Mouse (Mus musculus) heart, embryonic 16.5 days (tissue): ENCODE measurements around the gene Slc25a20. TPM values are rescaled to one million over a fixed set of nuclear protein-coding genes. Genes with fewer than 3 reads are reported as not detected.

Experiments
- ATAC-seq: fragments of 200-750 bp; cut with Nextera tagmentation; replicated peaks from 2 replicates; pipeline ENCODE4 v1.8.0; 2017; ENCODE audit warnings: moderate number of reproducible peaks; ENCODE audit not compliant: insufficient read depth, low FRiP score; ENCODE audit errors: extremely low read depth
- H3K27ac ChIP-seq: fragments of 300-500 bp; sonication (generic); 2 replicates; pipeline ENCODE4 v1.5.1; 2014; ENCODE audit warnings: mild to moderate bottlenecking, low read length, control low read depth, moderate library complexity
- H3K27me3 ChIP-seq: fragments of 300-500 bp; sonication (generic); 2 replicates; pipeline ENCODE4 v1.6.1; 2014; ENCODE audit warnings: low read length, mixed read lengths; ENCODE audit not compliant: control insufficient read depth, insufficient read depth
- H3K36me3 ChIP-seq: fragments of 300-500 bp; sonication (generic); 2 replicates; pipeline ENCODE4 v1.6.1; 2014; ENCODE audit not compliant: control insufficient read depth, insufficient read depth
- H3K4me1 ChIP-seq: fragments of 300-500 bp; sonication (generic); 2 replicates; pipeline ENCODE4 v1.6.1; 2014; ENCODE audit warnings: low read length, mixed read lengths; ENCODE audit not compliant: control insufficient read depth, insufficient read depth
- H3K4me2 ChIP-seq: fragments of 300-500 bp; sonication (generic); 2 replicates; pipeline ENCODE4 v1.6.1; 2014; ENCODE audit warnings: low read depth, mild to moderate bottlenecking, control low read depth, low read length
- H3K4me3 ChIP-seq: fragments of 300-500 bp; sonication (generic); 2 replicates; pipeline ENCODE4 v1.5.1; 2014; ENCODE audit warnings: mild to moderate bottlenecking, control low read depth, low read length
- H3K9ac ChIP-seq: fragments of 300-500 bp; sonication (generic); 2 replicates; pipeline ENCODE4 v1.6.1; 2014; ENCODE audit warnings: low read length, control low read depth
- H3K9me3 ChIP-seq: fragments of 300-500 bp; sonication (generic); replicated peaks from 2 replicates; pipeline ENCODE4 v1.6.1; 2016; ENCODE audit warnings: low read length; ENCODE audit not compliant: control insufficient read depth
- WGBS: fragments of 180-500 bp; shearing (Covaris S2); extraction: QIAGEN DNeasy Blood & Tissue Kit; methylation state at CpG from one replicate; pipeline ENCODE4 v1.1.7; 2014; 5-methylcytosine and 5-hydroxymethylcytosine counted together
- microRNA-seq: library from miRNA; unstranded; fragments of <30 nt; microRNA quantifications from one replicate; pipeline ENCODE4, GENCODE M21; 2017
- polyA plus RNA-seq: library from polyadenylated mRNA; unstranded; fragments of >200 nt; fragmentation: Nextera tagmentation; extraction: Ambion mirVana; gene quantifications from 2 replicates; pipeline ENCODE4 v1.2.1, GENCODE M21; 2015

The Slc25a20 gene
- polyA plus RNA-seq, 1 experiment from 2014 or later = 88.0 TPM

GRCm38 (mm10) chr9:108708833-108709232 is 46.9 kb downstream of the Slc25a20 start:
- WGBS = 76% methylated on average over 8 of the region's 8 CpGs
- no peak overlapping the region for H3K27ac ChIP-seq
- H3K9me3 ChIP-seq = no peaks in the 10 kb centered on the region
- H3K27me3 ChIP-seq = no peaks in the 10 kb centered on the region
- no peak overlapping the region for H3K9ac ChIP-seq
- ATAC-seq = no peak
- no peak overlapping the region for H3K4me2 ChIP-seq
- H3K4me3 ChIP-seq = no peak overlapping the region
- peaks cover 13% of the 10 kb centered on the region for H3K4me1 ChIP-seq
- H3K36me3 ChIP-seq = no peaks in the 10 kb centered on the region

- Histone ChIP-seq H3K9me3 (no peaks in the 10 kb centered on the region), H3K4me3 (no peak overlapping the region), H3K9ac (no peak overlapping the region), H3K27ac (no peak overlapping the region), H3K4me1 (peaks cover 3% of the 10 kb centered on the region; the same call in 1 of the 2 replicates), H3K4me2 (no peak overlapping the region), H3K36me3 (no peaks in the 10 kb centered on the region), H3K27me3 (no peaks in the 10 kb centered on the region)
- no peak for ATAC-seq
- 80% methylated on average over 7 of the region's 7 CpGs for WGBS
These were observed 48.9 kb downstream of the Slc25a20 start for GRCm38 (mm10) chr9:108710767-108711166.

- Histone ChIP-seq H3K4me1 (no peaks in the 10 kb centered on the region), H3K36me3 (peaks cover 7% of the 10 kb centered on the region), H3K9ac (no peak overlapping the region), H3K4me3 (no peak overlapping the region), H3K4me2 (no peak overlapping the region), H3K27me3 (no peaks in the 10 kb centered on the region), H3K9me3 (no peaks in the 10 kb centered on the region), H3K27ac (no peak overlapping the region)
- ATAC-seq = no peak
- 86% methylated on average over 4 of the region's 4 CpGs for WGBS
These were observed 54.3 kb downstream of the Slc25a20 start for GRCm38 (mm10) chr9:108716199-108716598.

- H3K36me3 ChIP-seq = peaks cover 17% of the 10 kb centered on the region
- no peaks in the 10 kb centered on the region for H3K9me3 ChIP-seq
- no peak overlapping the region for H3K27ac ChIP-seq
- H3K27me3 ChIP-seq = no peaks in the 10 kb centered on the region
- H3K4me3 ChIP-seq = no peak overlapping the region
- no peak overlapping the region for H3K9ac ChIP-seq
- 78% methylated on average over 2 of the region's 2 CpGs for WGBS
- H3K4me1 ChIP-seq = no peaks in the 10 kb centered on the region
- no peak overlapping the region for H3K4me2 ChIP-seq
- no peak for ATAC-seq
These were observed 61.9 kb downstream of the Slc25a20 start for GRCm38 (mm10) chr9:108723751-108724150.

- H3K4me2 ChIP-seq = no peak overlapping the region
These were observed 64.2 kb downstream of the Slc25a20 start for GRCm38 (mm10) chr9:108726116-108726515.

GRCm38 (mm10) chr9:108729050-108729449 is 67.2 kb downstream of the Slc25a20 start:
- H3K9ac ChIP-seq = no peak overlapping the region
- H3K27me3 ChIP-seq = no peaks in the 10 kb centered on the region
- H3K36me3 ChIP-seq = peaks cover 8% of the 10 kb centered on the region; the same call in 1 of the 2 replicates
- H3K4me2 ChIP-seq = no peak overlapping the region
- no peaks in the 10 kb centered on the region for H3K4me1 ChIP-seq
- no peak overlapping the region for H3K4me3 ChIP-seq
- H3K9me3 ChIP-seq = no peaks in the 10 kb centered on the region
- no peak for ATAC-seq
- H3K27ac ChIP-seq = no peak overlapping the region

More at GRCm38 (mm10) chr9:108726116-108726515, 64.2 kb downstream of the Slc25a20 start:
- Histone ChIP-seq H3K4me3 (no peak overlapping the region), H3K9ac (no peak overlapping the region), H3K4me1 (no peaks in the 10 kb centered on the region), H3K9me3 (no peaks in the 10 kb centered on the region), H3K36me3 (peaks cover 11% of the 10 kb centered on the region; the same call in 1 of the 2 replicates), H3K27ac (no peak overlapping the region), H3K27me3 (no peaks in the 10 kb centered on the region)
- ATAC-seq = no peak
- WGBS = 87% methylated on average over 5 of the region's 5 CpGs

GRCm38 (mm10) chr9:108732462-108732861 is 70.6 kb downstream of the Slc25a20 start:
- no peak overlapping the region for H3K4me3 ChIP-seq
- peaks cover 21% of the 10 kb centered on the region for H3K36me3 ChIP-seq
- H3K9me3 ChIP-seq = no peaks in the 10 kb centered on the region
- H3K27me3 ChIP-seq = no peaks in the 10 kb centered on the region
- no peak overlapping the region for H3K9ac ChIP-seq
- H3K4me1 ChIP-seq = no peaks in the 10 kb centered on the region
- H3K27ac ChIP-seq = no peak overlapping the region
- no peak for ATAC-seq
- H3K4me2 ChIP-seq = no peak overlapping the region

Small RNA genes lying within 50 kb of the gene (microRNA-seq; reads per million reads assigned to microRNA genes)
- gene Gm26298 = not detected

Other genes with a start within 250 kb of the Slc25a20 start
- 0.45 and 0.71 TPM in 2 replicates for gene Ccdc36, start 233.6 kb upstream of the Slc25a20 start, polyA plus RNA-seq
- not detected in 2 replicates for gene BC048562, start 225.6 kb upstream of the Slc25a20 start, polyA plus RNA-seq
- gene Ccdc71, start 201.6 kb upstream of the Slc25a20 start, polyA plus RNA-seq = 39.8 and 44.3 TPM in 2 replicates
- 103 and 110 TPM in 2 replicates for gene Klhdc8b, start 200.5 kb upstream of the Slc25a20 start, polyA plus RNA-seq
- gene Lamb2, start 182.4 kb upstream of the Slc25a20 start, polyA plus RNA-seq = 67.1 and 77.7 TPM in 2 replicates
- 60.1 and 63.5 TPM in 2 replicates for gene Usp19, start 171.5 kb upstream of the Slc25a20 start, polyA plus RNA-seq
- gene Qars, start 154.4 kb upstream of the Slc25a20 start, polyA plus RNA-seq = 70.4 and 83.2 TPM in 2 replicates
- gene Qrich1, start 145.3 kb upstream of the Slc25a20 start, polyA plus RNA-seq = 82.2 and 82.5 TPM in 2 replicates
- gene Impdh2, start 101.8 kb upstream of the Slc25a20 start, polyA plus RNA-seq = 91.7 and 91.8 TPM in 2 replicates
- gene Ndufaf3, start 94.7 kb upstream of the Slc25a20 start, polyA plus RNA-seq = 63.7 and 65.9 TPM in 2 replicates
- 83.3 and 83.6 TPM in 2 replicates for gene Dalrd3, start 92.2 kb upstream of the Slc25a20 start, polyA plus RNA-seq
- gene Wdr6, start 83.3 kb upstream of the Slc25a20 start, polyA plus RNA-seq = 48.3 and 61.0 TPM in 2 replicates
- 20.1 and 22.0 TPM in 2 replicates for gene P4htm, start 64.4 kb upstream of the Slc25a20 start, polyA plus RNA-seq
- 45.6 and 46.9 TPM in 2 replicates for gene Arih2, start 12.7 kb upstream of the Slc25a20 start, polyA plus RNA-seq
- 21.3 and 25.5 TPM in 2 replicates for gene Prkar2a, start 27.2 kb downstream of the Slc25a20 start, polyA plus RNA-seq
- gene Ip6k2, start 121.7 kb downstream of the Slc25a20 start, polyA plus RNA-seq = 27.2 and 31.0 TPM in 2 replicates
- gene Nckipsd, start 146.3 kb downstream of the Slc25a20 start, polyA plus RNA-seq = 10.0 and 14.5 TPM in 2 replicates
- 0.05 and 0.13 TPM in 2 replicates for gene Celsr3, start 164.2 kb downstream of the Slc25a20 start, polyA plus RNA-seq
- gene Slc26a6, start 191.2 kb downstream of the Slc25a20 start, polyA plus RNA-seq = 7.6 and 7.8 TPM in 2 replicates